Mouse (Mus musculus) embryo, embryonic 9.5 days (tissue): ENCODE results near the gene Tcf25.
"Not testable (repeated sequence)": the region's sequence is repeated elsewhere in the genome, so short reads cannot be mapped to it uniquely, and the experiment has no call there.

Source experiments
- DNase-seq: peaks from one replicate; pipeline ENCODE4 v3.0.0-alpha.2; 2017; ENCODE audit errors: extremely low spot score

Tcf25 gene

GRCm38 (mm10) chr8:123428939-123429721 is 55.6 kb downstream of the Tcf25 start:
- DNase-seq, result no peak

DNA sequence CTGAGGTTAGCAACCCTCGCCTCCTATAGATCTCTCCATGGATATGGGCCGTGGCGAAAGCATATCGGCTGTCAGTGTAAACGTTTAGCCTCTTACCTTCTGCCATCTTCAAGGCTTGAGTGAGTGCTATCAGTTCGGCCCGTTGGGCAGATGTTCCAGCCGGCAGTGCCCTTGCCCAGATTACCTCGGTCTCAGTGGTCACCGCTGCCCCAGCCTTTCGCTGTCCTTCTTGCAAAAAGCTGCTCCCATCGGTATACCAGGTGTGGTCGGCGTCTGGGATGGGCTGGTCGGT is 56.1 kb downstream of the Tcf25 start:
- not testable (repeated sequence) for DNase-seq

DNA sequence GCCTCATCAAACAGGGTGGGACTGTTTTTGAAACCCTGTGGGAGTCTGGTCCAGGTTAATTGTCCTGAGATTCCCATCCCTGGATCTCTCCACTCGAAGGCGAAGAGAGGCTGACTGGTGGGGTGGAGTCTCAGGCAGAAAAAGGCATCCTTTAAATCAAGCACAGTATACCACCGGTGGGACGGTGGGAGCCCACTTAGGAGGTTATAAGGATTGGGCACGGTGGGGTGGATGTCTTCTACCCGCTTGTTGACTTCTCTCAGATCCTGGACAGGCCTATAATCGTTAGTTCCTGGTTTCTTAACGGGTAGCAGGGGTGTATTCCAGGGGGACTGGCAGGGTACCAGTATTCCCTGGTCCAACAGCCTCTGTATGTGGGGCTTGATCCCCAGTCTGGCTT is 57.4 kb downstream of the Tcf25 start:
- not testable (repeated sequence) for DNase-seq

- no peak for DNase-seq
Measured at GRCm38 (mm10) chr8:123431616-123432365, 58.2 kb downstream of the Tcf25 start.

GRCm38 (mm10) chr8:123432381-123432780 is 58.8 kb downstream of the Tcf25 start:
- no peak for DNase-seq

GRCm38 (mm10) chr8:123433241-123433974 is 59.9 kb downstream of the Tcf25 start:
- not testable (repeated sequence) for DNase-seq

- no peak for DNase-seq
Measured at GRCm38 (mm10) chr8:123441788-123442187, 68.2 kb downstream of the Tcf25 start.

DNA sequence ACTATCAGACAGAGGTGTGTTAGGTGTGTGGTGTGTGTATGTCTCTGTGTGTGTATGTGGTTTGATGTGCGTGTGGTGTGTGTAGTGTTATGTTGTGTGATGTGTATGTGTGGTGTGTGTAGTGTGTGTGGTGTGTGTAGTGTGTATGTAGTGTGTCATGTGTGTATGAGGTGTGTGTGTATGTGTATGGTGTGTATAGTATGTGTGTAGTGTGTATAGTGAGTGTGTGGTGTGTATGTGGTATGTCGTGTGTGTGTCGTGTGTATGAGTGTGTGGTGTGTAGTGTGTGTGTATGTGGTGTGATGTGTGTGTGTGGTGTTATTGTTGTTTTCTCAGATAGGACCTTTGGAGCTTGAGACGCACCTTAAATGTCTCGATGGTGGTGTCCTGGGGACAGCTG is 68.8 kb downstream of the Tcf25 start:
- DNase-seq, result no peak

- DNase-seq, result peak; percentile 93
Measured at GRCm38 (mm10) chr8:123442871-123443575, 69.5 kb downstream of the Tcf25 start.

GRCm38 (mm10) chr8:123443576-123443921 is 70.0 kb downstream of the Tcf25 start:
- DNase-seq, result no peak

DNA sequence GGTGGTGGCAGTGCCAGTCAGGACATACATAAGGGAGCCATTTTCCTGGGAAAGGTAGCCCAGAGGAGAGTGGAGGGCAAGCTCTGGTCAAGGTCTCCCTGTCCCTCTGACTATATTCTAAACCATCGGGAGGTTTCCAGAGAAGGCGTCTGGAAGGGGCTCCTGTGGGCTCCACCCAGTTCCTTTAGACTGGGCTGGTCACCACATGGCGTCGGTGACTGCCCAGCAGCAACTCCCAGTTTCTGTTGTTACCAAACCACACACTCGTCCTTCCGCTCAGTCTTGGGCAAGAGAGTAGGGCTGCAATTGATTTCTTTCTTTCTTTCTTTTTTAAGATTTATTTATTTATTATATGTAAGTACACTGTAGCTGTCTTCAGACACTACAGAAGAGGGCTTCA is 70.6 kb downstream of the Tcf25 start:
- DNase-seq, result no peak

GRCm38 (mm10) chr8:123445981-123446380 is 72.4 kb downstream of the Tcf25 start:
- no peak for DNase-seq

- no peak for DNase-seq
Measured at GRCm38 (mm10) chr8:123446799-123447198, 73.2 kb downstream of the Tcf25 start.

- no peak for DNase-seq
Measured at GRCm38 (mm10) chr8:123450783-123451182, 77.2 kb downstream of the Tcf25 start.

GRCm38 (mm10) chr8:123451747-123452146 is 78.2 kb downstream of the Tcf25 start:
- not testable (repeated sequence) for DNase-seq

- DNase-seq, result no peak
Measured at GRCm38 (mm10) chr8:123452149-123452548, 78.6 kb downstream of the Tcf25 start.

- no peak for DNase-seq
Measured at GRCm38 (mm10) chr8:123453291-123453690, 79.7 kb downstream of the Tcf25 start.
